Mouse (Mus musculus): Measurements from ENCODE around the gene Atp5c1. TPM values are rescaled to one million over a fixed set of nuclear protein-coding genes. Genes with fewer than 3 reads are reported as not detected.

The Atp5c1 gene
- total RNA-seq, 2 experiments from 2014 or later = 294 to 299 TPM

Other genes with a start within 250 kb of the Atp5c1 start
- gene 4930412O13Rik, start 199.3 kb downstream of the Atp5c1 start, total RNA-seq (2021) = not detected
- gene 9230102O04Rik, start 191.0 kb downstream of the Atp5c1 start, total RNA-seq (2021) = not detected
- under 1 TPM in 1 of 2 experiments, not detected in 1; 0.17 TPM for gene Gata3, start 190.5 kb downstream of the Atp5c1 start, total RNA-seq (2021)
- 10 to 100 TPM; 12.5 to 13.5 TPM for gene Taf3, start 31.9 kb downstream of the Atp5c1 start, total RNA-seq (2021)
- 10 to 100 TPM; 11.1 to 13.4 TPM for gene Kin, start 83 bp upstream of the Atp5c1 start, total RNA-seq (2021)
- gene Itih2, start 50.9 kb upstream of the Atp5c1 start, total RNA-seq (2021) = 1 to 10 TPM; 3.0 to 4.0 TPM
- gene Itih5, start 73.1 kb upstream of the Atp5c1 start, total RNA-seq (2021) = 10 to 100 TPM; 13.8 to 16.3 TPM

Data from left cerebral cortex, postnatal 14 days (tissue).